Mouse (Mus musculus) E14TG2a.4 (cell line): ENCODE results near the gene Gkn2.

Source experiments
- H3K27me3 ChIP-seq: 2 replicates; pipeline ENCODE4 v1.6.1; 2014; ENCODE audit warnings: low read length, control low read depth; ENCODE audit not compliant: insufficient read depth
- H3K36me3 ChIP-seq: 2 replicates; pipeline ENCODE4 v1.6.1; 2014; ENCODE audit warnings: low read length, control low read depth; ENCODE audit not compliant: insufficient read depth
- H3K4me1 ChIP-seq: replicated peaks from 2 replicates; pipeline ENCODE4 v1.6.1; 2014; ENCODE audit warnings: low read depth, low read length, control low read depth
- H3K4me3 ChIP-seq: replicated peaks from 2 replicates; pipeline ENCODE4 v1.5.1; 2014; ENCODE audit warnings: mild to moderate bottlenecking, low read length
- H3K9me3 ChIP-seq: 2 replicates; pipeline ENCODE4 v1.6.1; 2014; ENCODE audit warnings: low read length, control low read depth
- CTCF ChIP-seq: conservative IDR thresholded peaks from 2 replicates; pipeline ENCODE4 v1.5.1; 2014; ENCODE audit warnings: low read length
- NANOG ChIP-seq: IDR thresholded peaks from 2 replicates; pipeline ENCODE4 v1.6.1; 2014; ENCODE audit warnings: borderline replicate concordance, low read length, mixed read lengths
- POU5F1 ChIP-seq: IDR thresholded peaks from 2 replicates; pipeline ENCODE4 v1.6.1; 2014; ENCODE audit warnings: low read length, borderline replicate concordance

Gene Gkn2

DNA sequence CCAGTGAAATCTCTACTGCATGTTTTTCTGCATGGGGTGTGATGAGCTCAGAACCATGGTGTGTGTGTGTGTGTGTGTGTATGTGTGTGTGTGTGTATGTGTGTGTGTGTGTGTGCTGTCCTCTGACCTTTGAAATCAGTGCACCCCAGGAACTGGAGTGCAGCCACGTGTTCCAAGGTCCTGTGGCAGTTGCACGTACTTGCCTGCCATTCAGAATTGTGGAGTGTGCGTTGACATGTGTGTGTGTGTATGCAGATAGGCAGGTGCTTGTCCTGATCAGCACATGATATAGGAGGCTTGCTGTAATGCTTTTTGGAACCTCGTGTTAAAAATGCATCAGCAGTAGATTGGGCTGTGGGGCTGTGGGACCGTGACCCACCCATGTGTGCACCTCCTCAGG, 53.8 kb downstream of the Gkn2 start:
- no peak overlapping the region for H3K4me3 ChIP-seq
- H3K9me3 ChIP-seq, result no peaks in the 10 kb centered on the region
- H3K4me1 ChIP-seq, result no peaks in the 10 kb centered on the region
- H3K36me3 ChIP-seq, result no peaks in the 10 kb centered on the region
- no peaks in the 10 kb centered on the region for H3K27me3 ChIP-seq
- TF ChIP-seq CTCF (no peak), NANOG (no peak), POU5F1 (no peak)

DNA sequence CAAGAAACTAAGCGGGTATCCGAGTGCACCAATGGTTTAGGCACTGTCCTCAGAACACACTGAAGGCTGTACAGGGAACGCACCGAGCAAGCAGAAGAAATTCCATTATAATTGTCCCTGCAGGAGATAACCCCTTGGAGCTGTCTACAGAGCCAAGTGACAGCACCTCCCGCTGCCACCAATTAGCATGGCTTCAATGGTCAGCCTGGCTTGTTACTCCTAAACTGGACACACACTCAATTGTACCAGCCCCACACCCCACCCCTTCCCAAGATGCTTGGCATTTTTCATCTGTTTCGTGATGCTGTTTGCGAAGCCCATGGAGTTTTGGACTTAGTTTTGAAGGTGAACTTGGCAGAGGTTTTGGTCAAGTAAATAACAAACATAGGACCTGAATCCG, 54.5 kb downstream of the Gkn2 start:
- no peaks in the 10 kb centered on the region for H3K36me3 ChIP-seq
- H3K4me3 ChIP-seq, result no peak overlapping the region
- H3K4me1 ChIP-seq, result no peaks in the 10 kb centered on the region
- no peak for TF ChIP-seq POU5F1
- TF ChIP-seq CTCF, result no peak
- TF ChIP-seq NANOG, result no peak
- no peaks in the 10 kb centered on the region for H3K27me3 ChIP-seq
- no peaks in the 10 kb centered on the region for H3K9me3 ChIP-seq

DNA sequence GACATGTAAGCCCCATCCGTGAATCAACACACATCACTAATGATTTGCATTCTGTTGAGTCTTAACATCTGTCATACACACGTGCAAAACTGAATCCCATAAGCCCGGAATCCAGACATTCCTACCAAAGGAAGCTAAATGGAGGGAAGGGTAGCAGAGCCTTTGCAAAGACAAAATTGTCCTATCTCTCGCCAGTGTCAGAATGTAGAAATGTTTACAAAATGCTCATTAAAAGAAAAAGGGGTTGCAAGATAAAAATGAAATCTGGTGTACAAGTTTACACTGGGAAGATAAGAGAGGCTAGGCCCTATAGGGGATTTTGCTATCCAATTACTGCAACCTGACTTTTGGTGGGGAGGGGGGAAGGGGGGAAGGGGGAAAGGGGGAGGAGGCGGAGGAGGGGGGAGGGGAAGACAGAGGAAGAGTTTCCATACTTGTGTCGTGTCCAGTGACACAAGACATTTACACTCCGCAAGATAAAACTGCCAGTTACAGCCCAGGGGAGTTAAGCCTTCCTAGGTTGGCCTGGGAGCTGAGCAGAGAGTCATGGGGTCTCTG, 55.4 kb downstream of the Gkn2 start, which contains the start of gene Bmp10:
Bmp10 (plus strand) TSS at position 508 of the 558 bp plus-strand sequence.
- no peak for TF ChIP-seq CTCF
- no peak for TF ChIP-seq NANOG
- no peak for TF ChIP-seq POU5F1
- Histone ChIP-seq H3K9me3 (no peaks in the 10 kb centered on the region), H3K4me1 (no peaks in the 10 kb centered on the region), H3K4me3 (no peak within 1 kb of the TSS), H3K27me3 (no peaks in the 10 kb centered on the region), H3K36me3 (no peaks in the 10 kb centered on the region)
